Mouse (Mus musculus): ENCODE measurements at regions not wholly inside any gene's neighbourhood (a gene's known extent, or its start where the extent isn't known, plus 50 kb on each side); places are given as distances from the start of the nearest gene placed in this dataset.

DNA sequence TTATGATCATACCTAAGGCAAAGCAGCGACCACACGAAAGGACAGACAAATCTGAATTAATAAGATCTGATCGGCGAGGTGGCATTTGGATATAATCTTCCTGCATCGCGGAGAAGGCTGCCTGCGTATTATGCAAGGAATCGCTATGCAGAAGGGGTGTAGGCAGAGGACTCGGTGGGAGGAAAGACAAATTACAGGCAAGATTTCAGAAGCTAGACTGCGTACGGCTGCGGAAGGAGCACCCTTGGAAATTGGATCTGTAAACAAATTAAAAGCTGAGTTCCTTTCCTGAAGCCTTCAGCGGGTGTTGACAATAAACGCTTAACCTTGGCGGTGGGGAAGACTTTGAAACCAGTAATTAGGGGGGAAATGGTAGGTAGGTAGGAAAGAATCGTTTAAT is 257.3 kb downstream of the Barhl2 start:
- no peak for DNase-seq (ENCODE audit: low spot score in 2 of 2)

DNA sequence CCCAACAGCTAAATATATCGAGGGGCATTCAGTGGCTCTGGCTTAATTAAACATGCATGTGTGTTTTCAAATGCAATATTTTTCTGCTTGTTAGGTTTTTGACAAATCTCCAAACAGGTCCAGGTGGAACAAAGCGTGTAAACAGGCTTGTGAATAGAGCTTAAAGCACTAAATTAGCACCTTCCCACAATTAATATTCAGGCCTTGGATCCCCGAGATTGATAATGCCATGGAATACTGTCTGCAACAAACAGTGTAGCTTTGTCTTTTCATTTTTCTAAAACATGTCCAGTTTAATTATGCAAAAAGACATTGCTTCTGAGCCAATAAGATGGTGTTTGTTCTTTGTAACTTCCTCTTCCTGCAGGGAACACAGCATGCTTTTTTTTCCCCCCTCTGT is 258.9 kb downstream of the Barhl2 start:
- no peak for DNase-seq (ENCODE audit: low spot score in 2 of 2)

DNA sequence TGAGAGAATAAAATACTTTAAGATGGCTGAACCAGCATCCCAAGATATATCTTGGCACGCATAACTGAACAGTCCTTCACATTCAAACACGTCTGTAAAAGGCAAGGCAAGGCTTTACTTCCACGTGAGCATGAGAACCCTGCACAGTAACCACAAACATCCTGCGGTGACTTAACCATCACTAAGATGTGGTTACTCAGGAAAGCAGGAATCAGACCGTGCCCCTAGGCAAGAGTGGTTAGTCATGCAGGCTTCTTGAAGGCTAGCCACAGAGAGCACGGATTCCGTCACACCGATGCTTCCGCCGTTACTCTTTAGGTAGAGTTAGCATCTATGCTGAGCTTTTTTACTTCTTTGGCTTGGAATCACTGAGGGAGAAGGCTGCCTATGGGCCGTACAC is 266.8 kb downstream of the Barhl2 start:
- no peak for DNase-seq (ENCODE audit: low spot score in 2 of 2)

DNA sequence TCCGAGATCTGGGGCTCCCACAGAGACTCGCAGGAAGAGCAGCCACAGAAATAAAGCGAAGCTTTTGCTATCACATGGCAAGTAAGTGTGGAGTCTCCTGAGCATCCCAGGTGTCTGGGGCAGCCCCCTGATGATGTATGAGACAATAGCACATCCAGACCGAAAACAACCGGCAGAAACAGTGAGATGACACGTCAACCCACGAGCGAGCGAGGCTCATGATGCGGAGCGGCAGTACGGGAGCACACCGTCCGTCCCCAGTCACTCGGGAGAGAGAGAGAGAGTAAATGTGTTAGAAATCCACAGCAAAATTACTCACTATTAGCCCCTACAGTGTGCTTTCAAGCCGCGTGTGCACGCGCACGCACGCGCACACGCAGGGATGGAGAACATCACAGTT is 276.2 kb downstream of the Barhl2 start:
- DNase-seq (ENCODE audit: low spot score in 2 of 2): no peak

DNA sequence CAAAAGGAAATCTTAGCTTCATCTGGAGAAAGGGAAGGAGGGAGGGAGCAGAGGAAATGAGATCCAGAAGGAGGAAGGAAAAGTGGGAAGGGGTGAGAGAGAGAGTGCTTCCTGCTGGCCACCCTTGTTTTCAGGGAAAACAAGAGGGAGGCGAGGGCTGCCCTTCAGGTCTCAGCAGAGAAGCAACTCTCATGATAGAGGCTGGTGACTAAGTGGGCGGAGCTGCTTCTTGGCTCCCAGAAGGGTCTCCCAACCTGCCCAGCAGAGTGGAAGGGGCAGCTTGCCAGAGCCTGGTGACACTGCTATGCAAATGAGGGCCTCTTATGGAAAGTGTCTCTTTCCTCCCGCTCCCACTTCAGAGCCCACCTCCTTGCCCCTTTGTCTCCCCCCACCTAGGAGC is 285.8 kb downstream of the Barhl2 start:
- no peak for DNase-seq (ENCODE audit: low spot score in 2 of 2)

DNA sequence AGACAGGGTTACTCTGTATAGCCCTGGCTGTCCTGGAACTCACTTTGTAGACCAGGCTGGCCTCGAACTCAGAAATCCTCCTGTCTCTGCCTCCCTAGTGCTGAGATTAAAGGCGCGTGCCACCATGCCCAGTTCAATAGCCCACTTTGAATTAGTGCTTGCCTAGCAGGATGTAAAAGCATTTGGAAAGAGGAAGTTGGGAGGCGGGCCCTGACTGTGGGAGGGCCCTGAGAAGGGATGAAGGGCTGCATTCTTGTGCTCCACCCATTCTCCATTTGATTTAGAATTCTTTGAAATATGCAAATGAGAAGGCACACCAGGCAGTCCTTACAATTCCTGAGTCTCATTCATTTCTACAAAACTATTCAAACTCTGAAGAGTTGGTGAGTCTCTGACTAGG is 287.6 kb downstream of the Barhl2 start:
- DNase-seq (ENCODE audit: low spot score in 2 of 2): no peak

DNA sequence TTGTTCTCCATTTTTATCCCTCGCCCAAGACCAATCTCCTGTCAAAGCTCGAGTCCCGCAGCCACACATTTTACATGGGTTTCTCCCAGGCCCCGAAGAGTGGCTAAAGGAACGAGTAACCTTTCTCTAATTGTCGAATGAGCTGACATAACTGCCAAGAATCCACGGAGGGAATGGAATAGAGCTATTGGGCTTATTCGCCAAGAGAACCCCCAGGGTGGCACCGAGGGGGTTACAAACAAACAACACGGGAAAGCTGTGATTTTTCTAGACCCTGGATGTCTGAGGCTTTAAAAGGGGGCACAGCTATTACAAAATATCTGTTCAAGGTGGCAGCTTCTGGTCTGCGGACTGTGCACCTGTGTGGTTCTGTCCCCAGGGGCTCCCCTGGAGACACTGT is 290.4 kb downstream of the Barhl2 start:
- DNase-seq (ENCODE audit: low spot score in 2 of 2): no peak

DNA sequence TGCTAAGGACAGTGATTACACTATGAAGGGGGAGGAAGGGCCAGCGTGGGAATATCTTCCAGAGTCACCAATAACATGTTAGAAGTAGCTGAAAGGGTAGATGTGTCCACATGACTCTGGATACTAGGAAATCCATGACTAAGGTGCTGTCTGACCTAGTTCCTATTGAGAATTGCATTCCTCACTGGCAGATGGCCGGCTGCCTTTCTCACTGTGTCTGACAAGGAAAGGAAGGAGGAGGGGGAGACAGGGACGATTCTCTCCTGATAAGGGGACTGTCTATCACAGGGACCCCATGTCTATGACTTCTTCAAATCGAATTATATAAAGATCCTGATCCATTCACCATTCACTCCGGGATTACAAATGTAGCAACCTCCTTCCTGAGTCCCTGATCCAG is 289.9 kb downstream of the Zfp326 start:
- DNase-seq (ENCODE audit: low spot score in 2 of 2): no peak

DNA sequence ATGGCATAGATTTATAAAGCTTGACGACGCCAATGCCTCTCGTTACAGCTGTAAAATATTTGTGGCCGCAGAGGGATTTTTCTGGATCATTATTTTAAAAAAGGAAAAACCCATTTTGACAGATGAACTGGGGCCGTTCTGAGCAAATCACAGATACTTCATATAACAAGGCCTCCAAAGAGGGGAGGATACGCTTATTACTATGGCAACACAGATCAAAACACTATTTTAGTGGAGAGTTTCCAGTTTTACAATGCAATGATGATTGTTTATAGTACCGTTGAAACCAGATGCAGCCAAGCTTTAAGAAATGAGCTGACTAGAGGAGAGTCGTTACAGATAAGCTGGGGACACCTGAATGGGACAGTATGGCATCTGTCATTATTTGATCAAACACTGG is 287.8 kb downstream of the Zfp326 start:
- no peak for DNase-seq (ENCODE audit: low spot score in 2 of 2)

DNA sequence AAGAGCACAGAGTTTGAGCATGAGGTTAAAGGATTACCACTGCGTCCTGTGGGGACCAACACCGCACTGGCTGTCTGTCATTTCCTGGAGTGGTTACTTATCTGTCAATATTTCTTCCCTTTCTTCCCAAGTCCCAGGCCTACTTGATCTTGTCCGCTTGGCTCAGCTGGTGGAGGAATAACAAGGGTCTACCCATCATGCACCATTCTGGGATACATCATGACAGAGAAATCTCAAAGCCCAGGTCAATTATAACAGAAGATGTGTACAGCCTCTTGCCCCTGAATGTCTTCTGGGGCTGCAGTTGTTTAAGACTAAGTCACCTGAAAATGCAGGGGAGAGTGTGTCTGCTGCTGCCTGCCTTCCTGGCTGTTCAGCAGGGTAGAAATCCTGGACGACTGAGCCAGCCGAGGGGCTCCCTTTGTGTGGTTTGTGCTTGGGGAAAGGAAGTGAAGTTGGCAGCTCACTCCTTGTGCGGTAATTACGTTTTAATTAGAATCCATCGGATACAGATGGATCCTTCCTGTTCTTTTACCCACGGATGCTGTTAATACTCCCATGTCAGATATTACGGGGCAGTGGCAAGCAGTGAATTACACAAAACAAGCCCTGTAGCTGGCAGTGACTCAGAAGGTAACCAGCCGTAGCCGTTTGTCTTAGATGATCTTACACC is 286.8 kb downstream of the Zfp326 start:
- no peak for DNase-seq (ENCODE audit: low spot score in 2 of 2)

DNA sequence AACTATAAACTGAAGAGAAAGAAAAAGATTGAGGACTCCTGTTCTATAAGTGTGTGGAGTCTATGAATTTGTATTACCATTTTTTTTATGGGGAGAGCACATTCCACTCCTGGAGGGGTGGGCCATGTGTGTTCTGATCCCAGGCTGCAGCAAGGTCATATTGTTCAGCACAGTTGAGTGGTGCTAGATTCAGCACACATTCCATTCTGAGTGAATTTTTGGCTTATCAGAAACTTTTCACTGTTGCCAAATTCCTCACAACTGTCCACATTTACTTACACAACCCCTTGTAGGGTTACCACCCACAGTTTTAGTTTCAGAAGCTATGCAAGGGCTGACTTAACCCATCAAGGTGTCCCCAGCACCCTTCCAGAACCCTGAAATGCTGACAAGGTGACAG is 262.7 kb downstream of the Zfp326 start:
- no peak for DNase-seq (ENCODE audit: low spot score in 2 of 2)

DNA sequence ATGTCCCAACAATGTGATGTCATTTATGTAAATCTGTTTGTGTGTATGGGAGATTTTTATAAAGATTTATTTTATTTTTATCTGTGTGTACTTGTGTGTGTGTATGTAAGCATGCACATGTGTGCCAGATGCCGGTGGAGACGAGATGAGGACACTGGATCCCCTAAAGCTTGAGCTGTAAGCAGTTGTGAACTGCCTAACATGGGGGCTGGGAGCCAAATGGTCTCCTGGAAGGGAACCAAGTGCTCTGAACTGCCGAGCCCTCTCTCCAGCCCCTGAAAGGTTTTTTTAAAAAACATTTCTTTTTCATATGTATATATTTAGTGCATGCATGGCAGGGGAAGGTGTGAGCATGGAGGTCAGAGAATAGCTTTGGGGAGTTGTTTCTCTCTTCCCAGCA is 246.6 kb downstream of the Zfp326 start:
- DNase-seq (ENCODE audit: low spot score in 2 of 2): no peak

DNA sequence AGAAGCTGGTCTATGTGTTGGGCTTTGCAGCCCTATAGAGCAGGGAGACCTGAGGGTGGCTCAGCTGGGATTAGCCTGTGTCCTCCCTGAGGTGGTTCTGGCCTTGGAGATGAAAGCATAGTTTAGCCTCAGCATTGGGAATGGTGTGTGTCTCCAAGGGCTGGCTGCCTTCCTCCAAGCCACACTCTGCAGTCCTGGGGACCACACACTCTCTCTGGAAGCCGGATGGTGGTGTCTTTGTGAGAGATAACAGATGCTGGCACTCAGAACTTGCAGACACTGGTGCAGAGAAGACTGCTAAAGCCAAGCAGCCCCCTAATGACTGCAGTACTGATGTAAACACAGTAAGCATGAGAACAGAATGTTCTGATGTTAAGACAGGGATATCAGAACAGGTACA is 243.2 kb downstream of the Zfp326 start:
- no peak for DNase-seq (ENCODE audit: low spot score in 2 of 2)

DNA sequence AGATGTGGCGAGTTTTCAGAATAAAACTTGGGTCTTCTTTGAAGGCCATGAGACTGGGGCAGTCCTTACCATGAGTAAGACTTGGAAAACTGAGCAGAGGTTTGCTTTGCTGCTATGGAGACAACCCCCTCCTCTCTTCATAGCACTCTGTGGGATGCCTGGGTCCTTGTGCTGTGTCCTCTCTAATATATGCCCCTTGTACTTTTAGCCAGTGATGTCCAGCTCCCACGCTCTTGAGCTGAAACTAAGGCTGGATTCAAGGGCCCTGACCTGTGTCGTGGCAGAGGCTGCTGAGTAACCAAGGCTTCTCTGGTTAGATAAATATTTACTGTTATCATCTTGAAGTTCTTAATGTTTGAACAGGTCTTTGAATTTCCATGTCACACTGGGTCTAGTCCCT is 236.8 kb downstream of the Zfp326 start:
- no peak for DNase-seq (ENCODE audit: low spot score in 2 of 2)

DNA sequence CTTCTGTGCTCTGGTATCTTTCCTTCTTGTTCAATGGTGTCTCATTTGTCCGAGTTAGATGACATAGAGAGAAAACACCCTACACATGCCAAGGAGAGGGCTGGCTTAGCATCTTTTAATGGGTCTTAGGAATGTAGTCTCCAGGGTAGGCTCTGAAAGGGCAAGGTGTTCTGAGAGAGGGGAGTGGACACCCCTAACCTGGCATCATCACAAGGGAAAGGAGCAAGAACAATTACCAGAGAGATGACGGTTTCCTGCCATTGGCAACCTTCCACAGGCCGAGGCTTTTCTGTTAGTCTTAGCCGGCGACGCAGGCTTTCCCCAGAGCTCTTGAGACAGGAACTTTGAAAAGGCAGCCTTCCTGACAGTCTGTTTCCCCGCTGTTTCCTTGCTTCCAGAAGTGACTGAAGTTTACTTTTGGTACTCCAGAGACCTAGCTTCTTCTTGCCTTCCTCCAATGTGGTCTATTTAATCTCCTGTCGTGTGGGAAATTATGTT is 232.2 kb downstream of the Zfp326 start:
- no peak for DNase-seq (ENCODE audit: low spot score in 2 of 2)

DNA sequence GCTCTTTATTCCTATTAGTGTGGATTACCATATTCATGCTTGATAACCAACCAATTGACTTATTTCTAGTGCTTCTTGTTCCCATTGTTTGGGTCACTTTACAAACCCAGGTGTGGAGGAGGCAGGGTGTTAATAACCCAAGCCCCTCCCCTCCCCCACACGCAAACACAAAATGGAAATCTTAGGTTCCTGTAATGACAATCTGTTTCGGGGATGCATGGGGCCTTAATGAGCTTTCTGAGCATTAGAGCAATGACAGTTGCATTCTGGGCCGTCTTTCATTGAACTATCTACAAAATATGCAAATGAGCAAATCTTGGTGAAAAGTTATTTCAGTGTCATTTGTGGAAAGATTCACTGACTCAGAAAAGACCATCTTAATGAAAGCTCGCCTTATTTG is 225.9 kb downstream of the Zfp326 start:
- DNase-seq (ENCODE audit: low spot score in 2 of 2): no peak

DNA sequence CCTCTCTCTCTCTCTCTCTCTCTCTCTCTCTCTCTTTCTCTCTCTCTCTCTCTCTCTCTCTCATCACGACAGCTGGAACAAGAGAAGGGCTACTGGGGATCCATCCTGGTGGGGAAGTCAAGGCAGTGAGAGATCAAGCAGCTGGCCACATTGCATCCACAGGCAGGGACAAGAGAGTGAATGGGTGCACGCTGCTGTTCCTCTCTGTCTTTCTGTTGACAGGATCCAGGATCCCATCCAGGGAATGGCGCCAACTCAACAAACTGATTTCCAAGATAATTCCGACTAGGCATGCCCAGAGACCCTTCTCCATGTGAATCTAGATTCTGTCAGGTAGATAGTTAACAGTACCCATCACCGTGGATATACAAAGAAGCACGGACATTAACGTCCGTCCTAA is 222.5 kb downstream of the Zfp326 start:
- no peak for DNase-seq (ENCODE audit: low spot score in 2 of 2)

DNA sequence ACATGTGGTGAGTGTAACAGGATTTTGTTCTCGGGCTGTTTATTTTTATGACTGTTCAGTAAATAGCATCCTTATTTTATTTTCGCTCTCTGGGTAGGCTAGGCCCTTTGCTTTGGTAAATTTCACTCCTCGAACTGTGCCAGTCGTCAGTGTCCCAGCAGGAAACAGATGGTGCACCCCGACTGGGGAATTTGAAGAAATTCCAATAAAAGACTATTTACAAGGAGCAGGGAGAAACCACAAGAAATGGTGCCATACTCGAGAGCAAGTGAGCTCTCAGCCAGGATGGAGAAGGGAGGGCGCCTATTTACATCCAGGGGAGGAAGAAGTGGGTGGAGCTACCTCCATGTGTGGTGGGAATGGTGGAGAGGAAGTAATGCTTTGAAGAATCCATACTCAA is 213.0 kb downstream of the Zfp326 start:
- no peak for DNase-seq (ENCODE audit: low spot score in 2 of 2)

DNA sequence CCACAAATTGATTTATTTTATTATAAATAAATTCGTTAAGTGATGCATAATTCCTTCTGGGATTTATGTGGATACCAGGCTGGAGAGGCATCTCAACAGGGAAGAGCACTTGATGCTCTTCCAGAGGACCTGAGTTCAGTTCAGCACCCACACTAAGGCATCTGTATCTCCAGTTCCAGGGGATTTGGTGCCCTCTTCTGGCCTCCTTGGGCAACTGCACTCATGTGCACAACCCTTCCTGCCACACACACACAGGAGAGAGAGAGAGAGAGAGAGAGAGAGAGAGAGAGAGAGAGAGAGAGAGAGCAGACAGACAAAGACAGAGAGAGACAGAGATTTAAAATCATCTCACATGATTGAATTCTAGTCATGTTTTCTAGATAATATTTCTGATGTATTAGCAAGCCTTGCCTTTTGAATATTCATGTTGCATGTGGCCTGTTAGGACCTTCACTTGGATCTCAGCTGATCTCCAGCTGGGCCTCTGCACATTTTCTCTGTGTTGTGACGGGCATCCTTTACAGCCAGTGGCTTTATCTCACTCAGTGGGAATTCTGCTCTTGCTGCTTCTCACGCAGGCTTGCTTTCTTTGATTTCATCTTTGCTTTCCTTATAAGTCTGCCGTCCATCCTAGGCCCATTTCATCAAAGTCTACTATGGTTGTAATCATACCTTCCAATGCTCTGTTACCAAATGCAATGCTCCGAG is 212.3 kb downstream of the Zfp326 start:
- no peak for DNase-seq (ENCODE audit: low spot score in 2 of 2)

DNA sequence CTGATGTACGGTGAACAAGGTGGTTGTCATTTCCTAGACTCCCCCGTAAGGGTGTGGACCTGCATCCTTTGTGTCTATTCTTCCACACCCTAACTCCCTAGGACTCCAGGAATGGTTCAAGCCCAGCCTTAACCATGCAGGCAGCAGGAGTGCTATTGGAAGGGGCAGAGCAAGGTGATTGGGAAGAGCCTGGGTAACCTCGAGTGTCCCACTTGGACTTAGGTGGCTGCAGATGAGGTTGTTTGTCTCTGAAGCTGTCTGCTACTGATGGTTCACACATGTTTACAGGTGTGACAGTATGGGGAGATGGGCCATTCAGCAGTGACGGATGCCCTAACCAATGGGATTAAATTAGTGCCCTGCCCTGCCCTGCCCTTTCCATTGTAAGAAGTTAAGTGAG is 207.4 kb downstream of the Zfp326 start:
- no peak for DNase-seq (ENCODE audit: low spot score in 2 of 2)

DNA sequence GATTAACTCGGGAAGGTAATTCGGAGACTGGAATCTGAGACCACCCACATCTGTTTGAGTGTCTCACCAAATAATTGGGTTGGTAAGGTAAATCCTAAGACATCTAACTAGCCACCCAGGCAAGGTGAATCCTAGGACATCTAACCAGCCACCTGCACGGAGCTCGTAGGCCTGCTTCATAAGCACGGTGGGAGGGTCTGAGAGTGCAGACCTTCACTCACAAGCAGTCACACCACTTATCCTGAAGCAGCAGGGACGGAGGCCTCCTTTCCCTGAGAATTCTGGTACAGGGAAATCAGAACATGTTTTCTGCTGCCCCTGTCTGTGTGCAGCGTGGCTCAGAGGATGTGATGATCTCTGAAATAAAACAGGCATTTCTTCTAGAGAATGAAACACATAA is 206.5 kb downstream of the Zfp326 start:
- DNase-seq (ENCODE audit: low spot score in 2 of 2): no peak

DNA sequence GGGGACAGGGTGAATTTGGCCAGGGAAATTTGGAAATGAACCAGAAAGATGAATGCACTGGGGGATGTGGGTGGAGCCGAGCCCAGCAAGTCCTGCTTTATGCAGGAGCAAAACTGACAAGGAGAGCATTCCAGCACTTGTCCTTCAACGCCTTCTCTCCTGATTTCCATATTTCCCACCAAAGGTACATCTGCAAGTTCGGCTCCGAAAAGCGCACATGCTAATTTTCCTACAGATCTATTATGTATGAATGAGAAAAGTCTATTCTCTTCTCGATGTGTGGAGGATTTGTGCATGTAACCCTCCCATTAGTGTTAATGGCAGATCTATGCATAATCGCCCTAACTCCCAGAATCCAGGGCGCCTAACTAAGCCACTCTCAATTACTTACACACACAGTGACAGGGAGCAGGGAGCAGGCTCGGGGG is 190.8 kb downstream of the Zfp326 start:
- DNase-seq (ENCODE audit: low spot score in 2 of 2): no peak

DNA sequence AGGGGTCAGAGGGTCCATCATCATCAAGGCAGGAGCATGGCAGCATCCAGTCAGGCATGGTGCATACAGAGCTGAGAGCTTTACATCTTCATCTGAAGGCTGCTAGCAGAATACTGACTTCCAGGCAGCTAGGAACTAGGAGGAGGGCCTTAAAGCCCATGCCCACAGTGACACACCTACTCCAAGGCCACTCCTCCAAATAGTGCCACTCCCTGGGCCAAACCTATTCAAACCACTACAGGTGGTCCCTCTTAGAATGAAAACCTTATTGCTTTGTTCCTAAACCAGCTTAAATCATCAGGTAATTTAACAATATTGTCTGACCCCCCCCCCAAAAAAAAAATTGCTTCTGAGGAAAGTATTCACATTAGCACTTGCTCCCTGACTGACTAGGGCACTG is 190.3 kb downstream of the Zfp326 start:
- DNase-seq (ENCODE audit: low spot score in 2 of 2): no peak

Measured in gastrocnemius, postnatal 4 days (tissue).